Mouse (Mus musculus) forebrain, embryonic 15.5 days (tissue): ENCODE measurements around the gene Olfr911-ps1. TPM values are rescaled to one million over a fixed set of nuclear protein-coding genes. Genes with fewer than 3 reads are reported as not detected.

Experiments used
- ATAC-seq: fragments of 200-750 bp; cut with Nextera tagmentation; replicated peaks from 2 replicates; pipeline ENCODE4 v1.8.0; 2017; ENCODE audit warnings: mild to moderate bottlenecking, moderate TSS enrichment, moderate library complexity
- H3K27ac ChIP-seq: fragments of 300-500 bp; sonication (generic); replicated peaks from 2 replicates; pipeline ENCODE4 v1.5.1; 2015; ENCODE audit warnings: mild to moderate bottlenecking, inconsistent platforms
- H3K27me3 ChIP-seq: fragments of 300-500 bp; sonication (generic); 2 replicates; pipeline ENCODE4 v1.6.1; 2015; ENCODE audit warnings: inconsistent platforms
- H3K36me3 ChIP-seq: fragments of 300-500 bp; sonication (generic); 2 replicates; pipeline ENCODE4 v1.6.1; 2015; ENCODE audit warnings: mild to moderate bottlenecking, inconsistent platforms
- H3K4me1 ChIP-seq: fragments of 300-500 bp; sonication (generic); 2 replicates; pipeline ENCODE4 v1.6.1; 2015; ENCODE audit warnings: inconsistent platforms
- H3K4me2 ChIP-seq: fragments of 300-500 bp; sonication (generic); replicated peaks from 2 replicates; pipeline ENCODE4 v1.6.1; 2015; ENCODE audit warnings: mild to moderate bottlenecking, inconsistent platforms
- H3K4me3 ChIP-seq: fragments of 300-500 bp; sonication (generic); 2 replicates; pipeline ENCODE4 v1.5.1; 2015; ENCODE audit warnings: mild to moderate bottlenecking, inconsistent platforms
- H3K9ac ChIP-seq: fragments of 300-500 bp; sonication (generic); replicated peaks from 2 replicates; pipeline ENCODE4 v1.6.1; 2015; ENCODE audit warnings: mild to moderate bottlenecking, inconsistent platforms
- H3K9me3 ChIP-seq: fragments of 300-500 bp; sonication (generic); 2 replicates; pipeline ENCODE4 v1.6.1; 2016; ENCODE audit warnings: inconsistent platforms
- WGBS: fragments of 180-500 bp; shearing (Covaris S2); methylation state at CpG from one replicate; pipeline ENCODE4 v1.1.7; 2015; ENCODE audit warnings: mixed read lengths; 5-methylcytosine and 5-hydroxymethylcytosine counted together
- polyA plus RNA-seq: library from polyadenylated mRNA; unstranded; fragments of >200 nt; fragmentation: Nextera tagmentation; extraction: Ambion mirVana; gene quantifications from 2 replicates; pipeline ENCODE4 v1.2.1, GENCODE M21; 2015

Olfr911-ps1 gene
- not detected in 2 replicates for polyA plus RNA-seq

GRCm38 (mm10) chr9:38521280-38521679 lies at the start of gene Olfr911-ps1:
TSS of gene Olfr911-ps1 (plus strand) at chr9:38521580.
- H3K4me2 ChIP-seq: no peak within 1 kb of the TSS
- no peaks in the 10 kb centered on the region for H3K27me3 ChIP-seq
- H3K9ac ChIP-seq: no peak within 1 kb of the TSS
- no peaks in the 10 kb centered on the region for H3K4me1 ChIP-seq
- H3K27ac ChIP-seq: no peak within 1 kb of the TSS
- WGBS: 83% methylated on average over 1 of the region's 1 CpGs
- no peaks in the 10 kb centered on the region for H3K9me3 ChIP-seq
- H3K4me3 ChIP-seq: no peak within 1 kb of the TSS
- H3K36me3 ChIP-seq: no peaks in the 10 kb centered on the region
- ATAC-seq: no peak

- 89% methylated on average over 3 of the region's 3 CpGs for WGBS
- Histone ChIP-seq H3K36me3 (no peaks in the 10 kb centered on the region), H3K27me3 (no peaks in the 10 kb centered on the region), H3K9ac (no peak within 1 kb of the TSS), H3K4me2 (no peak within 1 kb of the TSS), H3K9me3 (no peaks in the 10 kb centered on the region), H3K4me3 (no peak within 1 kb of the TSS), H3K27ac (no peak within 1 kb of the TSS), H3K4me1 (no peaks in the 10 kb centered on the region)
- no peak for ATAC-seq
Measured at GRCm38 (mm10) chr9:38486785-38487184, 34.6 kb upstream of the Olfr911-ps1 start, which contains the start of gene Olfr906. TSS of gene Olfr906 (plus strand) at chr9:38487085.

GRCm38 (mm10) chr9:38495501-38495900 lies 25.9 kb upstream of the Olfr911-ps1 start, which contains the start of gene Olfr907:
TSS of gene Olfr907 (plus strand) at chr9:38495801.
- no peaks in the 10 kb centered on the region for H3K4me1 ChIP-seq
- WGBS: 88% methylated on average over 2 of the region's 2 CpGs
- H3K4me2 ChIP-seq: no peak within 1 kb of the TSS
- no peak within 1 kb of the TSS for H3K4me3 ChIP-seq
- no peak for ATAC-seq
- no peak within 1 kb of the TSS for H3K27ac ChIP-seq
- H3K27me3 ChIP-seq: no peaks in the 10 kb centered on the region
- no peaks in the 10 kb centered on the region for H3K36me3 ChIP-seq
- no peaks in the 10 kb centered on the region for H3K9me3 ChIP-seq
- no peak within 1 kb of the TSS for H3K9ac ChIP-seq

GRCm38 (mm10) chr9:38512353-38512752 lies 9.0 kb upstream of the Olfr911-ps1 start:
- WGBS: 77% methylated on average over 2 of the region's 2 CpGs
- no peak overlapping the region for H3K4me2 ChIP-seq
- H3K36me3 ChIP-seq: no peaks in the 10 kb centered on the region
- no peaks in the 10 kb centered on the region for H3K27me3 ChIP-seq
- no peaks in the 10 kb centered on the region for H3K9me3 ChIP-seq
- ATAC-seq: no peak
- no peak overlapping the region for H3K9ac ChIP-seq
- no peak overlapping the region for H3K4me3 ChIP-seq
- H3K4me1 ChIP-seq: no peaks in the 10 kb centered on the region
- H3K27ac ChIP-seq: no peak overlapping the region

- no peak within 1 kb of the TSS for H3K4me3 ChIP-seq
- ATAC-seq: no peak
- no peaks in the 10 kb centered on the region for H3K27me3 ChIP-seq
- H3K4me1 ChIP-seq: no peaks in the 10 kb centered on the region
- H3K9me3 ChIP-seq: no peaks in the 10 kb centered on the region; the same call in 1 of the 2 replicates
- WGBS: 95% methylated on average over 2 of the region's 2 CpGs
- H3K27ac ChIP-seq: no peak within 1 kb of the TSS
- no peak within 1 kb of the TSS for H3K4me2 ChIP-seq
- H3K9ac ChIP-seq: no peak within 1 kb of the TSS
- no peaks in the 10 kb centered on the region for H3K36me3 ChIP-seq
Measured at GRCm38 (mm10) chr9:38537549-38537948, 16.2 kb downstream of the Olfr911-ps1 start, which contains the start of gene Olfr910. TSS of gene Olfr910 (plus strand) at chr9:38537849.

Other genes starting within 250 kb of the Olfr911-ps1 start
- gene Olfr896-ps1, start 230.5 kb upstream of the Olfr911-ps1 start, polyA plus RNA-seq: not detected in 2 replicates
- gene Olfr25, start 192.5 kb upstream of the Olfr911-ps1 start, polyA plus RNA-seq: not detected in 2 replicates
- not detected in 2 replicates for gene Olfr898, start 173.2 kb upstream of the Olfr911-ps1 start, polyA plus RNA-seq
- gene Olfr250, start 154.7 kb upstream of the Olfr911-ps1 start, polyA plus RNA-seq: not detected in 2 replicates
- gene Olfr251, start 144.5 kb upstream of the Olfr911-ps1 start, polyA plus RNA-seq: not detected in 2 replicates
- gene Olfr147, start 119.9 kb upstream of the Olfr911-ps1 start, polyA plus RNA-seq: not detected in 2 replicates
- gene Olfr901, start 92.1 kb upstream of the Olfr911-ps1 start, polyA plus RNA-seq: not detected in 2 replicates
- not detected in 2 replicates for gene Olfr902, start 73.9 kb upstream of the Olfr911-ps1 start, polyA plus RNA-seq
- not detected in 2 replicates for gene Olfr904, start 58.4 kb upstream of the Olfr911-ps1 start, polyA plus RNA-seq
- gene Olfr905, start 50.5 kb upstream of the Olfr911-ps1 start, polyA plus RNA-seq: not detected in 2 replicates
- gene Olfr906, start 34.5 kb upstream of the Olfr911-ps1 start, polyA plus RNA-seq: not detected in 2 replicates
- gene Olfr907, start 25.8 kb upstream of the Olfr911-ps1 start, polyA plus RNA-seq: not detected in 2 replicates
- gene Olfr910, start 16.3 kb downstream of the Olfr911-ps1 start, polyA plus RNA-seq: not detected in 2 replicates
- gene Olfr912, start 58.6 kb downstream of the Olfr911-ps1 start, polyA plus RNA-seq: not detected in 2 replicates
- gene Olfr913, start 71.2 kb downstream of the Olfr911-ps1 start, polyA plus RNA-seq: not detected in 2 replicates
- gene Olfr914, start 83.5 kb downstream of the Olfr911-ps1 start, polyA plus RNA-seq: not detected in 2 replicates
- gene Olfr916, start 138.3 kb downstream of the Olfr911-ps1 start, polyA plus RNA-seq: not detected in 2 replicates
- not detected in 2 replicates for gene Olfr917, start 144.3 kb downstream of the Olfr911-ps1 start, polyA plus RNA-seq
- not detected in 2 replicates for gene Olfr918, start 153.0 kb downstream of the Olfr911-ps1 start, polyA plus RNA-seq
- not detected in 2 replicates for gene Olfr919, start 182.1 kb downstream of the Olfr911-ps1 start, polyA plus RNA-seq
- gene Vwa5a, start 196.7 kb downstream of the Olfr911-ps1 start, polyA plus RNA-seq: 5.5 and 5.7 TPM in 2 replicates
- 0.03 TPM in 1 of 2 replicates, not detected in the other for gene Olfr920, start 230.7 kb downstream of the Olfr911-ps1 start, polyA plus RNA-seq